Mouse (Mus musculus): ENCODE data around the gene Cd300ld5. TPM values are rescaled to one million over a fixed set of nuclear protein-coding genes. Genes with fewer than 3 reads are reported as not detected.

The Cd300ld5 gene
- polyA plus RNA-seq, 1 experiment from 2014 or later = not detected

- ATAC-seq (ENCODE audit: low FRiP score, low TSS enrichment) = no peak
- H3K27ac ChIP-seq (replicated peaks; ENCODE audit: low read depth, low read length) = no peak within 1 kb of the TSS
- no peak within 1 kb of the TSS for H3K4me3 ChIP-seq (replicated peaks; ENCODE audit: low read depth, low read length)
- H3K4me1 ChIP-seq (ENCODE audit: control insufficient read depth, insufficient read depth, low read length) = no peaks in the 10 kb centered on the region
- DNase-seq = no peak
- no peak within 1 kb of the TSS for H3K9ac ChIP-seq (replicated peaks; ENCODE audit: low read length)
- 90% methylated on average over 7 of the region's 7 CpGs for WGBS
- no peaks in the 10 kb centered on the region for H3K36me3 ChIP-seq (ENCODE audit: control insufficient read depth, insufficient read depth, low read length)
- no peaks in the 10 kb centered on the region for H3K27me3 ChIP-seq (ENCODE audit: control insufficient read depth, insufficient read depth, low read length)
- H3K4me2 ChIP-seq (ENCODE audit: low read length) = no peak within 1 kb of the TSS
- no peaks in the 10 kb centered on the region for H3K9me3 ChIP-seq (ENCODE audit: control insufficient read depth, low read length)
Observed at GRCm38 (mm10) chr11:115001474-115002040, 36.0 kb downstream of the Cd300ld5 start, which contains the start of gene Cd300c2. Cd300c2 (minus strand) TSS chr11:115001880.

- H3K4me2 ChIP-seq (ENCODE audit: low read length) = no peak within 1 kb of the TSS
- DNase-seq = no peak
- ATAC-seq (ENCODE audit: low FRiP score, low TSS enrichment) = no peak
- H3K4me3 ChIP-seq (replicated peaks; ENCODE audit: low read depth, low read length) = no peak within 1 kb of the TSS
- no peaks in the 10 kb centered on the region for H3K27me3 ChIP-seq (ENCODE audit: control insufficient read depth, insufficient read depth, low read length)
- H3K9me3 ChIP-seq (ENCODE audit: control insufficient read depth, low read length) = no peaks in the 10 kb centered on the region
- no peak within 1 kb of the TSS for H3K9ac ChIP-seq (replicated peaks; ENCODE audit: low read length)
- H3K4me1 ChIP-seq (ENCODE audit: control insufficient read depth, insufficient read depth, low read length) = no peaks in the 10 kb centered on the region
- H3K36me3 ChIP-seq (ENCODE audit: control insufficient read depth, insufficient read depth, low read length) = no peaks in the 10 kb centered on the region
- no peak within 1 kb of the TSS for H3K27ac ChIP-seq (replicated peaks; ENCODE audit: low read depth, low read length)
- WGBS = 86% methylated on average over 4 of the region's 4 CpGs
Observed at GRCm38 (mm10) chr11:114989793-114990192, 47.8 kb downstream of the Cd300ld5 start, which contains the start of gene Cd300ld. Cd300ld (minus strand) TSS chr11:114989922.

GRCm38 (mm10) chr11:114981866-114982265 is 55.7 kb downstream of the Cd300ld5 start:
- Histone ChIP-seq H3K36me3 (ENCODE audit: control insufficient read depth, insufficient read depth, low read length) (no peaks in the 10 kb centered on the region), H3K4me1 (ENCODE audit: control insufficient read depth, insufficient read depth, low read length) (no peaks in the 10 kb centered on the region), H3K9ac (replicated peaks; ENCODE audit: low read length) (no peak overlapping the region), H3K4me2 (ENCODE audit: low read length) (no peak overlapping the region), H3K27me3 (ENCODE audit: control insufficient read depth, insufficient read depth, low read length) (no peaks in the 10 kb centered on the region), H3K27ac (replicated peaks; ENCODE audit: low read depth, low read length) (no peak overlapping the region), H3K9me3 (ENCODE audit: control insufficient read depth, low read length) (peaks cover 9% of the 10 kb centered on the region; the same call in 1 of the 2 replicates), H3K4me3 (replicated peaks; ENCODE audit: low read depth, low read length) (no peak overlapping the region)
- DNase-seq (no peak), ATAC-seq (ENCODE audit: low FRiP score, low TSS enrichment) (no peak)
- 88% methylated on average over 4 of the region's 4 CpGs for WGBS

Other genes with a start within 250 kb of the Cd300ld5 start
- 18.6 and 21.6 TPM in 2 replicates for gene Btbd17, start 241.8 kb downstream of the Cd300ld5 start, polyA plus RNA-seq (2014; fragmentation: Nextera tagmentation; extraction: Ambion mirVana)
- gene Gpr142, start 238.8 kb downstream of the Cd300ld5 start, polyA plus RNA-seq (2014; fragmentation: Nextera tagmentation; extraction: Ambion mirVana) = not detected in 2 replicates
- 2.1 and 7.0 TPM in 2 replicates for gene Gprc5c, start 186.6 kb downstream of the Cd300ld5 start, polyA plus RNA-seq (2014; fragmentation: Nextera tagmentation; extraction: Ambion mirVana)
- gene Cd300a, start 147.7 kb downstream of the Cd300ld5 start, polyA plus RNA-seq (2014; fragmentation: Nextera tagmentation; extraction: Ambion mirVana) = 0.72 and 1.7 TPM in 2 replicates
- gene Cd300lb, start 103.4 kb downstream of the Cd300ld5 start, polyA plus RNA-seq (2014; fragmentation: Nextera tagmentation; extraction: Ambion mirVana) = 0.21 TPM in 1 of 2 replicates, not detected in the other
- not detected in 2 replicates for gene Cd300c, start 68.6 kb downstream of the Cd300ld5 start, polyA plus RNA-seq (2014; fragmentation: Nextera tagmentation; extraction: Ambion mirVana)
- 0.08 TPM in 1 of 2 replicates, not detected in the other for gene Cd300ld, start 47.8 kb downstream of the Cd300ld5 start, polyA plus RNA-seq (2014; fragmentation: Nextera tagmentation; extraction: Ambion mirVana)
- 0.84 and 1.2 TPM in 2 replicates for gene Cd300c2, start 35.9 kb downstream of the Cd300ld5 start, polyA plus RNA-seq (2014; fragmentation: Nextera tagmentation; extraction: Ambion mirVana)
- gene Cd300ld2, start 21.6 kb downstream of the Cd300ld5 start, polyA plus RNA-seq (2014; fragmentation: Nextera tagmentation; extraction: Ambion mirVana) = not detected in 2 replicates
- gene Cd300ld4, start 10.8 kb downstream of the Cd300ld5 start, polyA plus RNA-seq (2014; fragmentation: Nextera tagmentation; extraction: Ambion mirVana) = not detected in 2 replicates
- gene Cd300ld3, start 10.6 kb upstream of the Cd300ld5 start, polyA plus RNA-seq (2014; fragmentation: Nextera tagmentation; extraction: Ambion mirVana) = not detected in 2 replicates
- not detected in 2 replicates for gene Cd300e, start 24.4 kb upstream of the Cd300ld5 start, polyA plus RNA-seq (2014; fragmentation: Nextera tagmentation; extraction: Ambion mirVana)
- 0.26 and 0.83 TPM in 2 replicates for gene Rab37, start 53.7 kb upstream of the Cd300ld5 start, polyA plus RNA-seq (2014; fragmentation: Nextera tagmentation; extraction: Ambion mirVana)
- not detected in 2 replicates for gene Cd300lf, start 96.2 kb upstream of the Cd300ld5 start, polyA plus RNA-seq (2014; fragmentation: Nextera tagmentation; extraction: Ambion mirVana)
- 44.3 and 46.6 TPM in 2 replicates for gene Slc9a3r1, start 125.6 kb upstream of the Cd300ld5 start, polyA plus RNA-seq (2014; fragmentation: Nextera tagmentation; extraction: Ambion mirVana)
- gene Tmem104, start 149.7 kb upstream of the Cd300ld5 start, polyA plus RNA-seq (2014; fragmentation: Nextera tagmentation; extraction: Ambion mirVana) = 10.9 and 14.9 TPM in 2 replicates
- gene Nat9, start 150.1 kb upstream of the Cd300ld5 start, polyA plus RNA-seq (2014; fragmentation: Nextera tagmentation; extraction: Ambion mirVana) = 17.4 and 21.2 TPM in 2 replicates
- 0.12 and 0.49 TPM in 2 replicates for gene Grin2c, start 229.5 kb upstream of the Cd300ld5 start, polyA plus RNA-seq (2014; fragmentation: Nextera tagmentation; extraction: Ambion mirVana)
- gene Fdxr, start 239.3 kb upstream of the Cd300ld5 start, polyA plus RNA-seq (2014; fragmentation: Nextera tagmentation; extraction: Ambion mirVana) = 15.0 and 15.9 TPM in 2 replicates